Mouse (Mus musculus): ENCODE results near the gene Gm17482.
A peak's percentile ranks its signal among the peaks of the same experiment; 100 is the strongest.

The Gm17482 gene

GRCm38 (mm10) chr6:115227043-115227442 is at the start of gene Gm17482:
Gene Gm17482 (plus strand): TSS chr6:115227343.
- DNase-seq = peak; percentile 80

- no peak for DNase-seq
Observed at GRCm38 (mm10) chr6:115178826-115179225, 48.3 kb upstream of the Gm17482 start.

- no peak for DNase-seq
Observed at GRCm38 (mm10) chr6:115181094-115181493, 46.0 kb upstream of the Gm17482 start.

- DNase-seq = no peak
Observed at GRCm38 (mm10) chr6:115191111-115191510, 36.0 kb upstream of the Gm17482 start.

GRCm38 (mm10) chr6:115200753-115201152 is 26.4 kb upstream of the Gm17482 start:
- DNase-seq = no peak

- DNase-seq = no peak
Observed at GRCm38 (mm10) chr6:115203029-115203428, 24.1 kb upstream of the Gm17482 start.

GRCm38 (mm10) chr6:115210187-115210586 is 17.0 kb upstream of the Gm17482 start:
- DNase-seq = peak; percentile 66

- DNase-seq = peak; percentile 62
Observed at GRCm38 (mm10) chr6:115210820-115211219, 16.3 kb upstream of the Gm17482 start.

- peak; percentile 93 for DNase-seq
Observed at GRCm38 (mm10) chr6:115212132-115212903, 14.8 kb upstream of the Gm17482 start.

- peak; percentile 96 for DNase-seq
Observed at GRCm38 (mm10) chr6:115213129-115213528, 14.0 kb upstream of the Gm17482 start.

GRCm38 (mm10) chr6:115221215-115221641 is 5.9 kb upstream of the Gm17482 start:
- DNase-seq = peak; percentile 61

GRCm38 (mm10) chr6:115225519-115225918 is 1.6 kb upstream of the Gm17482 start:
- peak; percentile 30 for DNase-seq

GRCm38 (mm10) chr6:115227529-115227928 is 386 bp downstream of the Gm17482 start:
- peak; percentile 96 for DNase-seq

- DNase-seq = peak; percentile 96
Observed at GRCm38 (mm10) chr6:115230557-115230956, 3.4 kb downstream of the Gm17482 start.

GRCm38 (mm10) chr6:115231836-115232235 is 4.7 kb downstream of the Gm17482 start:
- DNase-seq = peak; percentile 96

GRCm38 (mm10) chr6:115232562-115232961 is 5.4 kb downstream of the Gm17482 start:
- peak; percentile 98 for DNase-seq

- peak; percentile 99 for DNase-seq
Observed at GRCm38 (mm10) chr6:115238031-115239027, 11.2 kb downstream of the Gm17482 start.

GRCm38 (mm10) chr6:115239335-115239734 is 12.2 kb downstream of the Gm17482 start:
- DNase-seq = peak; percentile 85

- peak; percentile 97 for DNase-seq
Observed at GRCm38 (mm10) chr6:115240431-115240830, 13.3 kb downstream of the Gm17482 start.

- DNase-seq = peak; percentile 91
Observed at GRCm38 (mm10) chr6:115241131-115241699, 14.1 kb downstream of the Gm17482 start.

- peak; percentile 92 for DNase-seq
Observed at GRCm38 (mm10) chr6:115241939-115242338, 14.8 kb downstream of the Gm17482 start.

GRCm38 (mm10) chr6:115244222-115244621 is 17.1 kb downstream of the Gm17482 start:
- DNase-seq = peak; percentile 87

GRCm38 (mm10) chr6:115245500-115246058 is 18.4 kb downstream of the Gm17482 start:
- DNase-seq = peak; percentile 35

Measured in heart, adult 11 months (tissue).